Mouse (Mus musculus) limb, embryonic 11.5 days (tissue): ENCODE measurements around the gene Cldn18. TPM values are rescaled to one million over a fixed set of nuclear protein-coding genes. Genes with fewer than 3 reads are reported as not detected.

Source experiments
- ATAC-seq: fragments of 200-750 bp; cut with Nextera tagmentation; 2 replicates; pipeline ENCODE4 v1.8.0; 2017; ENCODE audit warnings: low read depth; ENCODE audit not compliant: insufficient number of reproducible peaks, low FRiP score, low TSS enrichment
- DNase-seq: peaks from one replicate; pipeline ENCODE4 v3.0.0-alpha.2; 2015; ENCODE audit warnings: low spot score
- H3K27ac ChIP-seq: fragments of 300-500 bp; sonication (generic); replicated peaks from 2 replicates; pipeline ENCODE4 v1.5.1; 2014; ENCODE audit warnings: low read depth, mild to moderate bottlenecking, low read length
- H3K27me3 ChIP-seq: fragments of 300-500 bp; sonication (generic); 2 replicates; pipeline ENCODE4 v1.6.1; 2014; ENCODE audit warnings: mild to moderate bottlenecking, low read length, mixed read lengths; ENCODE audit not compliant: control insufficient read depth, insufficient read depth
- H3K36me3 ChIP-seq: fragments of 300-500 bp; sonication (generic); 2 replicates; pipeline ENCODE4 v1.6.1; 2014; ENCODE audit warnings: mild to moderate bottlenecking, low read length, moderate library complexity, mixed read lengths; ENCODE audit not compliant: control insufficient read depth, insufficient read depth
- H3K4me1 ChIP-seq: fragments of 300-500 bp; sonication (generic); 2 replicates; pipeline ENCODE4 v1.6.1; 2014; ENCODE audit warnings: low read length, mixed read lengths; ENCODE audit not compliant: control insufficient read depth, insufficient read depth
- H3K4me2 ChIP-seq: fragments of 300-500 bp; sonication (generic); 2 replicates; pipeline ENCODE4 v1.6.1; 2014; ENCODE audit warnings: low read depth, mild to moderate bottlenecking, moderate library complexity; ENCODE audit not compliant: severe bottlenecking
- H3K4me3 ChIP-seq: fragments of 300-500 bp; sonication (generic); 2 replicates; pipeline ENCODE4 v1.5.1; 2014; ENCODE audit warnings: low read depth, low read length
- H3K9ac ChIP-seq: fragments of 300-500 bp; sonication (generic); 2 replicates; pipeline ENCODE4 v1.6.1; 2014; ENCODE audit warnings: mild to moderate bottlenecking, low read length
- H3K9me3 ChIP-seq: fragments of 300-500 bp; sonication (generic); 2 replicates; pipeline ENCODE4 v1.6.1; 2016; ENCODE audit warnings: low read length; ENCODE audit not compliant: control insufficient read depth
- WGBS: fragments of 180-500 bp; shearing (Covaris S2); extraction: QIAGEN DNeasy Blood & Tissue Kit; methylation state at CpG from one replicate; pipeline ENCODE4 v1.1.7; 2014; 5-methylcytosine and 5-hydroxymethylcytosine counted together
- polyA plus RNA-seq: library from polyadenylated mRNA; unstranded; fragments of >200 nt; fragmentation: Nextera tagmentation; extraction: Ambion mirVana; gene quantifications from 2 replicates; pipeline ENCODE4 v1.2.1, GENCODE M21; 2014

Cldn18 gene
- polyA plus RNA-seq, 1 experiment from 2014 or later = not detected

GRCm38 (mm10) chr9:99699752-99700389 lies 17.2 kb downstream of the Cldn18 start:
- Histone ChIP-seq H3K4me2 (no peak overlapping the region), H3K9ac (no peak overlapping the region), H3K9me3 (no peaks in the 10 kb centered on the region), H3K36me3 (no peaks in the 10 kb centered on the region), H3K27me3 (no peaks in the 10 kb centered on the region), H3K4me1 (no peaks in the 10 kb centered on the region), H3K4me3 (no peak overlapping the region), H3K27ac (no peak overlapping the region)
- DNase-seq (no peak), ATAC-seq (no peak)
- WGBS = 80% methylated on average over 2 of the region's 2 CpGs

- Histone ChIP-seq H3K36me3 (no peaks in the 10 kb centered on the region), H3K9me3 (no peaks in the 10 kb centered on the region), H3K27me3 (no peaks in the 10 kb centered on the region), H3K4me1 (no peaks in the 10 kb centered on the region), H3K27ac (no peak overlapping the region), H3K9ac (no peak overlapping the region), H3K4me3 (no peak overlapping the region), H3K4me2 (no peak overlapping the region)
- ATAC-seq = no peak
- no peak for DNase-seq
- 52% methylated on average over 7 of the region's 7 CpGs for WGBS
Measured at GRCm38 (mm10) chr9:99694961-99695360, 22.1 kb downstream of the Cldn18 start.

GRCm38 (mm10) chr9:99690386-99690785 lies 26.7 kb downstream of the Cldn18 start:
- H3K9ac ChIP-seq = no peak overlapping the region
- H3K27ac ChIP-seq = no peak overlapping the region
- no peaks in the 10 kb centered on the region for H3K27me3 ChIP-seq
- no peak for ATAC-seq
- H3K36me3 ChIP-seq = no peaks in the 10 kb centered on the region
- DNase-seq = no peak
- H3K9me3 ChIP-seq = no peaks in the 10 kb centered on the region
- H3K4me2 ChIP-seq = no peak overlapping the region
- WGBS = 71% methylated on average over 7 of the region's 7 CpGs
- H3K4me3 ChIP-seq = no peak overlapping the region
- no peaks in the 10 kb centered on the region for H3K4me1 ChIP-seq

DNA sequence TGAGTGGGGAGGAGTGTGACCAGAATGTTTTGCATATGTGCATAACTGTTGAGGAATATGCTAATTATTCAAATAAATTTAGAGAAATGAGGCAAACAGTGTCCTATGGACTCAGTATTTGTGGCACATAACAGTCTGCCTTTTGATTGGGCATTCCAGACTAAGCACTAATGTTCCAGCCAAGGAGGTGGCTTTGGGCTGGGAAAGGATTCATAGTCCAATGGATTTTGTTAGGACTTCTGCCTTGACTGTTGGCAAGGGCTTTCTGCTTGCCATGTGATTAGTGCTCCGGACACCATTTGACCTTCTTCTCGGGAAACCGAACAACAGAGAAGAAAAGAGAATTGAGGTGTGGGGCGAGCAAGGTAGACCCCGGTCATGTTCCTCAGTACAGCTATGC lies 27.3 kb downstream of the Cldn18 start:
- Histone ChIP-seq H3K4me1 (no peaks in the 10 kb centered on the region), H3K4me3 (no peak overlapping the region), H3K27me3 (no peaks in the 10 kb centered on the region), H3K36me3 (no peaks in the 10 kb centered on the region), H3K9me3 (no peaks in the 10 kb centered on the region), H3K4me2 (no peak overlapping the region), H3K9ac (no peak overlapping the region), H3K27ac (no peak overlapping the region)
- ATAC-seq = no peak
- WGBS = 93% methylated on average over 5 of the region's 5 CpGs
- DNase-seq = no peak

DNA sequence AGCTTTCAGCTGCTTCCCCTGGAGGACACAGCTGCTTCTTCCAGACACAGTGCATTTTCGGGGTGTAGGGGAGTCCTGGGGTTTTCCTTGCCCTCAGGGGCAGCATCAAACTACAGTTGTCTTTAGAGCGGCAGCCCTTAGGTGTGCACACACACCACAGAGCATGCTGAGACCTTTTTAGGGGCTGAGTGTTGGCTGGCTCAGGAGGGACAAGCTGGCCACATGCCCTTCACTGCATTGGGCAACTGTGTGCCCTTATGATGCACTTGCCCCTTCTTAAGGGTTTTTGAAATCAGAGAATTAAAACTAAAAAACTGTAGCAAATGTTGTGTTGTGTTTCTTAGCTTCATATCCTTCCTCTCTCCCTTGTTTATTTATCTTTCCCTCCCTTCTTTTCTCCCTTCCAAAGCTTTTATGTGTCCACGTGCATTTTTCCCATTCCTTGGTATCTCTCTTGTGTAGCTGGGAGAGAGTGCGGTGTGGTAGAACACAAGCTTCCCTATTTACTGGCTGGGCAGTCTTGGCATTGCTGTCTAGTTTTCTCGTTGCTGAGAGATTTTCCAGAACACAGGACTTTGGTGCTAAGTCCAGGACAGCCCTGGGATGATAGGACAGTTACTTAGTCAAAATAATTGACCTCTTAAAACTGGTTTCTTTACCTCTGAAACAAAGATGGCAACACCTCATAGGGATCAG lies 31.4 kb downstream of the Cldn18 start:
- Histone ChIP-seq H3K27me3 (no peaks in the 10 kb centered on the region), H3K27ac (no peak overlapping the region), H3K9me3 (no peaks in the 10 kb centered on the region), H3K4me1 (no peaks in the 10 kb centered on the region), H3K9ac (no peak overlapping the region), H3K4me2 (no peak overlapping the region), H3K36me3 (no peaks in the 10 kb centered on the region), H3K4me3 (no peak overlapping the region)
- WGBS = 84% methylated on average over 5 of the region's 5 CpGs
- no peak for DNase-seq
- ATAC-seq = no peak

DNA sequence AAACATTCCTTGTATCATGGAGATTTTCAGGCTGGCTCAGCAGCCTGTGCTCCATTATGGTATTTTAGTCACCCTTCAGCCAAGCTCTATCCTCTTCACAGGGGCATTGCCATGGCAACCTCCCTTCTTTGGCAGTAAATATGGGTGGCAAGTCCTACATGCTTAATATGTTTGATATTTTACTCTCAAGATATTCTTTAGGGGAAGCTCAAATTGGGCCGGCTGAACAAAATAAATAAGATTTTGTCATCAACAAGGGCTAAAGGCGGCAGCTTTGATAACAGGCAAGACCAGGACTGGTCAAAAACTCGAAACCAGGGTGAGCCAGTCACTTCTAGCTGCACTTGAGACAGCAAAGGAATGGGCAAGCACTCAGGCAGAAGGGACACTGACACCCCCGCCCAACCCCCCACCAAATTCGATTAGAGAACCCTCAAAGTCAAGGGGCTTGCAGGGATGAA lies 32.0 kb downstream of the Cldn18 start:
- no peak for ATAC-seq
- Histone ChIP-seq H3K9ac (no peak overlapping the region), H3K9me3 (no peaks in the 10 kb centered on the region), H3K4me2 (no peak overlapping the region), H3K36me3 (no peaks in the 10 kb centered on the region), H3K27me3 (no peaks in the 10 kb centered on the region), H3K4me3 (no peak overlapping the region), H3K27ac (no peak overlapping the region), H3K4me1 (no peaks in the 10 kb centered on the region)
- WGBS = 72% methylated on average over 5 of the region's 5 CpGs
- DNase-seq = no peak

DNA sequence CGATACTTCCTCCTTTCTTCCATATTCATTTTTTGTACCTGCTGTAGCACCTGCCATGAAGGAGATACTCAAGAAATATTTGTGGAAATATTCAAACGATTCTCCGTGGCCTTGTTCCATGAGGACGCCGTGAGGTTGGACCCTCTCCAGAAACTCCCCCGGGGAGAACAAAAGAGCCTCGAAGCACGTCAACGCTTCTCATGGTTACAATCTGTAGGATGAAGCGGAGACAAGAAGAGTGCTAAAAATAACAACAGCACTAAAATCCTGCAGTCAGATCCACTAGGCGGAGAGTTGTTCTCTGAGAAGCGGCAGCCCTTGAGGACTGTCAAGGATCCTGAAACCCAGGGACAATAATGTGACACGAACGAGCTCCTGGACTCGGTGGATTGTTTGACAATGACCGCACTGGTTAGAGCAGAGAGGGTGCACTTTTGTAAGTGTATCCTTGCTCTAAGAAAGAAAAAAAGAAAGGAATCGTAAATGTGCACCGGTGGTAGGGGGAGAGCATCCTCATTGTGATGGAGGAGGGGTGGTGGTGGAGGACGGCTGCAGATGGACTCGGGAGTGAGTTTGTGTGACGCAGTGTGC lies 35.0 kb downstream of the Cldn18 start:
- Histone ChIP-seq H3K36me3 (no peaks in the 10 kb centered on the region), H3K4me3 (no peak overlapping the region), H3K4me2 (no peak overlapping the region), H3K4me1 (no peaks in the 10 kb centered on the region), H3K9me3 (no peaks in the 10 kb centered on the region), H3K27me3 (no peaks in the 10 kb centered on the region), H3K9ac (no peak overlapping the region), H3K27ac (no peak overlapping the region)
- 90% methylated on average over 21 of the region's 21 CpGs for WGBS
- DNase-seq = no peak
- ATAC-seq = no peak

GRCm38 (mm10) chr9:99675714-99676113 lies 41.4 kb downstream of the Cldn18 start:
- Histone ChIP-seq H3K36me3 (no peaks in the 10 kb centered on the region), H3K4me3 (no peak overlapping the region), H3K4me1 (no peaks in the 10 kb centered on the region), H3K4me2 (no peak overlapping the region), H3K27ac (no peak overlapping the region), H3K27me3 (no peaks in the 10 kb centered on the region), H3K9me3 (no peaks in the 10 kb centered on the region), H3K9ac (no peak overlapping the region)
- ATAC-seq (no peak), DNase-seq (no peak)
- 82% methylated on average over 3 of the region's 3 CpGs for WGBS
